ENCODE assay signal across 13 mouse cellular contexts in genomic region chr14:93885551-93886084, GRCm38 (mm10). TPM values are rescaled to one million over a fixed set of nuclear protein-coding genes. Genes with fewer than 3 reads are reported as not detected.
DNase-seq lines count a peak whose midpoint lies in the region; ATAC-seq and TF ChIP-seq lines count a peak whose summit lies in the region.
"Had no signal": no experiment of that assay in that cellular context is flagged by ENCODE, and none has a peak within 500 bp of the region (broad histone marks: within the 10 kb centered on the region; RNA-seq: fewer than 3 reads in every experiment).

No protein-coding gene starts in this region.

- H3K9ac ChIP-seq in neural tube, embryonic 15.5 days (replicated peaks) = no peak overlapping the region
- H3K9ac ChIP-seq: liver, embryonic 14.5 days; stomach, embryonic 15.5 days had no signal

- no peaks in the 10 kb centered on the region for H3K9me3 ChIP-seq in neural tube, embryonic 15.5 days (replicated peaks)
- H3K9me3 ChIP-seq: stomach, embryonic 15.5 days had no signal

- peak overlapping the region; percentile 77 for H3K4me3 ChIP-seq in layer of hippocampus, adult 2 months
- H3K4me3 ChIP-seq in neural tube, embryonic 15.5 days (replicated peaks) = peak overlapping the region; percentile 69
- H3K4me3 ChIP-seq: stomach, embryonic 15.5 days had no signal

- no peaks in the 10 kb centered on the region for H3K27me3 ChIP-seq in neural tube, embryonic 15.5 days (replicated peaks)
- H3K27me3 ChIP-seq: stomach, embryonic 15.5 days had no signal

- H3K4me2 ChIP-seq in neural tube, embryonic 15.5 days = peak overlapping the region; percentile 78
- H3K4me2 ChIP-seq: stomach, embryonic 15.5 days had no signal

- H3K27ac ChIP-seq in layer of hippocampus, adult 2 months = peak overlapping the region; percentile 97; the same call in 1 of the 2 replicates
- H3K27ac ChIP-seq in neural tube, embryonic 15.5 days (replicated peaks) = no peak overlapping the region
- H3K27ac ChIP-seq: liver, embryonic 14.5 days; stomach, embryonic 15.5 days had no signal

- peak; percentile 16 for DNase-seq in cerebellum, adult 11 months
- no peak for DNase-seq in cerebellum, postnatal 36 days
- no peak for DNase-seq in layer of hippocampus, adult 2 months (ENCODE audit: low spot score in 2 of 2)
- DNase-seq in layer of hippocampus, adult 8-10 months (ENCODE audit: low spot score in 2 of 2) = no peak
- peak; percentile 15 for DNase-seq in right cerebral cortex, adult 18-20 months
- no peak for DNase-seq in right cerebral cortex, postnatal 10 days (ENCODE audit: low spot score in 2 of 2)
- DNase-seq in frontal cortex, postnatal 14 days (ENCODE audit: low spot score in 2 of 2) = no peak
- DNase-seq: adrenal gland, adult 2 months; thymus, postnatal 25 days had no signal

- H3K4me1 ChIP-seq in neural tube, embryonic 15.5 days = peaks cover 37% of the 10 kb centered on the region
- H3K4me1 ChIP-seq: stomach, embryonic 15.5 days had no signal

- peaks cover 4% of the 10 kb centered on the region; the same call in 1 of the 2 replicates for H3K36me3 ChIP-seq in neural tube, embryonic 15.5 days
- H3K36me3 ChIP-seq: stomach, embryonic 15.5 days had no signal

- ATAC-seq in neural tube, embryonic 15.5 days (ENCODE audit: low FRiP score) = no peak
- ATAC-seq: intestine, embryonic 16.5 days had no signal

- WGBS in neural tube, embryonic 15.5 days = 80% methylated on average over 11 of the region's 11 CpGs

- TF ChIP-seq CTCF in layer of hippocampus, adult 2 months (conservative IDR thresholded peaks at IDR 0.05) = no peak

RNA-seq across cellular contexts. Expression of gene Pcdh9, which starts 4.9 kb away (rescaled TPM):
- 100 to 1,000 TPM; 175 to 180 TPM for total RNA-seq in layer of hippocampus, adult 2 months (2021)
- total RNA-seq in layer of hippocampus, adult 8-10 months (2022) = 100 to 1,000 TPM; 161 to 184 (median 166) TPM
- 151 and 192 TPM in 2 replicates for polyA plus RNA-seq in neural tube, embryonic 15.5 days (2015; fragmentation: Nextera tagmentation; extraction: Ambion mirVana)

Comparison
In these comparisons a context has a peak if more than half of its experiments do, and no peak if none do; other contexts are left out.
1. DNase-seq: peak in cerebellum, adult 11 months (single experiment) and right cerebral cortex, adult 18-20 months (single experiment); none in cerebellum, postnatal 36 days (0 of 2), layer of hippocampus, adult 2 months (0 of 2), layer of hippocampus, adult 8-10 months (0 of 2), right cerebral cortex, postnatal 10 days (0 of 2) and frontal cortex, postnatal 14 days (0 of 2).